Mouse (Mus musculus) liver, embryonic 13.5 days (tissue): ENCODE measurements around the gene Prr5. TPM values are rescaled to one million over a fixed set of nuclear protein-coding genes. Genes with fewer than 3 reads are reported as not detected.

ENCODE experiments used
- ATAC-seq: fragments of 200-750 bp; cut with Nextera tagmentation; 2 replicates; pipeline ENCODE4 v1.8.0; 2017; ENCODE audit warnings: low read depth, mild to moderate bottlenecking, moderate number of reproducible peaks, moderate library complexity
- DNase-seq: peaks from one replicate; pipeline ENCODE4 v3.0.0; 2022
- H3K27ac ChIP-seq: fragments of 300-500 bp; sonication (generic); 2 replicates; pipeline ENCODE4 v1.5.1; 2015; ENCODE audit warnings: moderate library complexity, mild to moderate bottlenecking, inconsistent platforms
- H3K27me3 ChIP-seq: fragments of 300-500 bp; sonication (generic); 2 replicates; pipeline ENCODE4 v1.6.1; 2015; ENCODE audit warnings: mild to moderate bottlenecking, inconsistent platforms
- H3K36me3 ChIP-seq: fragments of 300-500 bp; sonication (generic); 2 replicates; pipeline ENCODE4 v1.6.1; 2015; ENCODE audit warnings: mild to moderate bottlenecking, inconsistent platforms
- H3K4me1 ChIP-seq: fragments of 300-500 bp; sonication (generic); replicated peaks from 2 replicates; pipeline ENCODE4 v1.6.1; 2015; ENCODE audit warnings: inconsistent platforms
- H3K4me2 ChIP-seq: fragments of 300-500 bp; sonication (generic); 2 replicates; pipeline ENCODE4 v1.6.1; 2015; ENCODE audit warnings: inconsistent platforms, mild to moderate bottlenecking, moderate library complexity
- H3K4me3 ChIP-seq: fragments of 300-500 bp; sonication (generic); replicated peaks from 2 replicates; pipeline ENCODE4 v1.5.1; 2015; ENCODE audit warnings: mild to moderate bottlenecking, inconsistent platforms
- H3K9ac ChIP-seq: fragments of 300-500 bp; sonication (generic); 2 replicates; pipeline ENCODE4 v1.6.1; 2015; ENCODE audit warnings: mild to moderate bottlenecking, inconsistent platforms
- H3K9me3 ChIP-seq: fragments of 300-500 bp; sonication (generic); replicated peaks from 2 replicates; pipeline ENCODE4 v1.6.1; 2016; ENCODE audit warnings: inconsistent platforms
- WGBS: fragments of 180-500 bp; shearing (Covaris S2); methylation state at CpG from one replicate; pipeline ENCODE4 v1.1.7; 2015; ENCODE audit not compliant: insufficient replicate concordance; 5-methylcytosine and 5-hydroxymethylcytosine counted together
- polyA plus RNA-seq: library from polyadenylated mRNA; unstranded; fragments of >200 nt; fragmentation: Nextera tagmentation; extraction: Ambion mirVana; gene quantifications from 2 replicates; pipeline ENCODE4 v1.2.1, GENCODE M21; 2015

The Prr5 gene
- polyA plus RNA-seq, 1 experiment from 2014 or later: 7.6 TPM

DNA sequence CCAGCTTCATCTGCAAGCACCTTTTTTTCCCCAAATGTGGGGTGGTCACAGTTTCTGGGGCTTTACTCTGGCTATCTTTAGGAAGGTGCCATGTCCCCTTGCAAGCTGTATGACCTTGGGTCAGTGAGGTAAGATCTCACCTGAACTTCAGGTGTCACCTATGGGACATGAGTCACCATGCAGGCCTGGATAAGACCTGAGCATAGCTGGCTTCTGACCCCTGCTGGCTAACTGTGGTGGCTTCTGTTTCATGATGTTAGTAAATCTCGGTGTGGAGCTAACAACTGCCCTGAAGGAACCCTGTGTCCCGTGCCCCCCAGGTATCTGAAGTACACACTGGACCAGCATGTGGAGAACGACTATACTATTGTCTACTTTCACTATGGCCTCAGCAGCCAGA, 72.2 kb downstream of the Prr5 start:
- Histone ChIP-seq H3K27me3 (no peaks in the 10 kb centered on the region), H3K27ac (no peak overlapping the region), H3K4me2 (no peak overlapping the region), H3K4me3 (no peak overlapping the region), H3K36me3 (no peaks in the 10 kb centered on the region), H3K4me1 (peaks cover 7% of the 10 kb centered on the region), H3K9me3 (no peaks in the 10 kb centered on the region), H3K9ac (no peak overlapping the region)
- ATAC-seq (no peak), DNase-seq (no peak)
- 53% methylated on average over 3 of the region's 3 CpGs for WGBS

DNA sequence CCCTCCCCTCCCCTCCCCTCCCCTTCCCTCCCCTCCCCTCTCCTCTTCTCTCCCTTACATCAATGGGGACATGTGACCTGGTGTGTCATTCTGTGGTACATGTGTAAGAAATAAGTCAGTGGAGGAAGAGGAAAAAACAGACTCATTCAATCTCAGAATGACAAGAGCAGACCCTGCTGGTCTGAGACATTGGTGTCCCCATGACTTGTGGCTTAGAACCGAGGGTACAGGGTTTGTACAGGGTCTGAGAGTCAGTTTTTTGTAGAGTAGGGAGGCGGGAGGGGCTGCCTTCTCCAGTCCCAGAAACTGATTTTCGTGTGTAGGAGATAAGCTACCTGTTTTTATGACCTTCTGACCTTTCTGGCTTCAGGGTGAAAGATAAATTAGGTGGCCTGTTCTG, 73.9 kb downstream of the Prr5 start:
- no peak overlapping the region for H3K4me2 ChIP-seq
- ATAC-seq (peak; percentile 43), DNase-seq (no peak)
- H3K9ac ChIP-seq: no peak overlapping the region
- H3K9me3 ChIP-seq: no peaks in the 10 kb centered on the region
- no peaks in the 10 kb centered on the region for H3K36me3 ChIP-seq
- H3K4me1 ChIP-seq: peaks cover 3% of the 10 kb centered on the region
- H3K27ac ChIP-seq: peak overlapping the region; percentile 50; the same call in 1 of the 2 replicates
- 8% methylated on average over 3 of the region's 3 CpGs for WGBS
- no peak overlapping the region for H3K4me3 ChIP-seq
- no peaks in the 10 kb centered on the region for H3K27me3 ChIP-seq

DNA sequence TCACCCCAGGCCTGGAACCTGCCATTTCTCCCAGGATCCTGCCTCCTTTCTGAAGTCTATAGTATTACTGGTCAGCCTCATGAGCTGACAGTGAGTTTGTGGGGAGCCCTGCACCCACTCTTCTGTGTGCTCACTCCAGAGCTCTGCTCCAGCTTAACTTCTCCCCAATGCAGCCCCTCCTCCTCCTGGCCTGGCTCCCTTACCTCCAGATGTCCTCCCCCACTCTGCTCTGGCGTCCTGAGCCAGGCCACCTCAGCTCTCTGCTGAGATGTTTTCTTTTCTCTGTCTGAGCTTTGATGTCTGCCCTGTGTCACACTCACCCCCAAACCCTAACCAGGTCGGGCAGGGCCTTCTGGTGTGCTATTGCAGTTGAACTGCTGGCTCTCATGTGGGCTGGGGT, 74.9 kb downstream of the Prr5 start:
- Histone ChIP-seq H3K4me3 (no peak overlapping the region), H3K27me3 (no peaks in the 10 kb centered on the region), H3K9me3 (no peaks in the 10 kb centered on the region), H3K27ac (peak overlapping the region; percentile 67), H3K4me2 (no peak overlapping the region), H3K4me1 (peaks cover 3% of the 10 kb centered on the region), H3K36me3 (no peaks in the 10 kb centered on the region), H3K9ac (no peak overlapping the region)
- WGBS: 7% methylated on average over 2 of the region's 2 CpGs
- no peak for DNase-seq
- 0 out of 2 replicates have a peak, but pooled peaks have one; percentile 30 for ATAC-seq

DNA sequence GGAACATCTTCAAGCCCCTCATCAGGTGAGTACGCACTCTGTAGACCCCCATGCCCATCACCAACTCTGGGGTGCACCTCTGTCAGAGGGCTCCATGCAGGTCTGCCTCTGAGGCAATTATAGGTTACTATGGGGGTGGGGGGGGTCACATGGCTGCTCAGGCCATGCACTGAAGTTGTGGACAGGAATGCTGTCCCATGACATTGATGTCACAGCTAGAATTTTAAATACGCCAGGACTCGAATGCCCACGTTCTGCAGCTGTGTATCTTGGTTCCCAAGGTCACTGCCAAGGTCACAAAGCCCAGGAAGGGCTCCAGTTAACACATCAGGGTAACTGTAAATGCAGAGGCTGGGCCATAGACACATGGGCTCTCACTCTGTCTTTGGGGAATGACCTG, 76.4 kb downstream of the Prr5 start:
- Histone ChIP-seq H3K4me2 (no peak overlapping the region), H3K9ac (no peak overlapping the region), H3K9me3 (no peaks in the 10 kb centered on the region), H3K36me3 (no peaks in the 10 kb centered on the region), H3K4me3 (no peak overlapping the region), H3K4me1 (peaks cover 3% of the 10 kb centered on the region), H3K27me3 (no peaks in the 10 kb centered on the region), H3K27ac (no peak overlapping the region)
- WGBS: 64% methylated on average over 4 of the region's 4 CpGs
- DNase-seq (no peak), ATAC-seq (no peak)

Other genes with a start within 250 kb of the Prr5 start
- 0.08 and 0.14 TPM in 2 replicates for gene Shisal1, start 222.5 kb upstream of the Prr5 start, polyA plus RNA-seq
- 1.1 and 1.3 TPM in 2 replicates for gene Rtl6, start 111.8 kb upstream of the Prr5 start, polyA plus RNA-seq
- gene Arhgap8, start 50.4 kb downstream of the Prr5 start, polyA plus RNA-seq: 0.54 and 0.58 TPM in 2 replicates
- 0.12 TPM in 1 of 2 replicates, not detected in the other for gene Phf21b, start 186.4 kb downstream of the Prr5 start, polyA plus RNA-seq